In the genomic region with DNA sequence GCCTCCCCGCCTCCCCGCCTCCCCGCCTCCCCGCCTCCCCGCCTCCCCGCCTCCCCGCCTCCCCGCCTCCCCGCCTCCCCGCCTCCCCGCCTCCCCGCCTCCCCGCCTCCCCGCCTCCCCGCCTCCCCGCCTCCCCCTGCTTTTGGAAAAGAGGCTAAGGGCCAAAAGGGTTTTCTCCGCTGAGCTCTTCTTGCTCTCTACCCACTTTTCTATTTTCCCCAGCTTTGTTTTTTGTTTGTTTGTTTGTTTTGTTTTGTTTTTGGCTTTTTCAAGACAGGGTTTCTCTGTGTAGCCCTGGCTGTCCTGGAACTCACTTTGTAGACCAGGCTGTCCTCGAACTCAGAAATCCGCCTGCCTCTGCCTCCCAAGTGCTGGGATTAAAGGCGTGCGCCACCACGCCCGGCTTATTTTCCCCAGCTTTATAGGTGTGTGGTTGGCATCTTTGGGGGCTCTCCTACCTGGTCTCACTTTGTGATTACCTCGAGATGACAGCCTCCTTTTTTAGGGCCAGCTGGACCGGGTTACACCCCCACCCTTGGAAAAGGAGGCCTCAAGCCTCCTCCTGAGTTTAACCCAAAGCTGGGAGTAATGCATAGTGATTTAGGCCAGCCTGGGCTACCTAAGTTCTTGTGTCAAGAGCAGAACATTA, we compare ENCODE assay signal across 7 mouse cellular contexts. TPM values are rescaled to one million over a fixed set of nuclear protein-coding genes. Genes with fewer than 3 reads are reported as not detected.
DNase-seq lines count a peak whose midpoint lies in the region; ATAC-seq and TF ChIP-seq lines count a peak whose summit lies in the region.
"Not testable (repeated sequence)": the region's sequence is repeated elsewhere in the genome, so short reads cannot be mapped to it uniquely, and the experiment has no call there.

No protein-coding gene starts in this region.

- H3K4me3 ChIP-seq in hindbrain, postnatal 0 days (ENCODE audit: low read length): peak overlapping the region; percentile 60; the same call in 1 of the 2 replicates
- not testable (repeated sequence) for H3K4me3 ChIP-seq in limb, embryonic 11.5 days (ENCODE audit: low read depth, low read length)
- 0 out of 2 replicates have a peak overlapping the region, but pooled peaks have one; percentile 9 for H3K4me3 ChIP-seq in neural tube, embryonic 15.5 days (replicated peaks)

- H3K27ac ChIP-seq in hindbrain, postnatal 0 days; limb, embryonic 11.5 days (replicated peaks; ENCODE audit: low read depth, low read length); neural tube, embryonic 15.5 days (replicated peaks): not testable (repeated sequence)

- not testable (repeated sequence) for H3K27me3 ChIP-seq in hindbrain, postnatal 0 days (ENCODE audit: insufficient read depth, low read length); limb, embryonic 11.5 days (ENCODE audit: control insufficient read depth, insufficient read depth, low read length); neural tube, embryonic 15.5 days (replicated peaks)

- 78% methylated on average over 9 of the region's 25 CpGs for WGBS in hindbrain, postnatal 0 days
- 78% methylated on average over 9 of the region's 25 CpGs for WGBS in limb, embryonic 11.5 days
- 71% methylated on average over 10 of the region's 25 CpGs for WGBS in neural tube, embryonic 15.5 days

- peak; percentile 13 for DNase-seq in embryo, embryonic 10.5 days (ENCODE audit: low spot score)
- not testable (repeated sequence) for DNase-seq in hindbrain, postnatal 0 days (ENCODE audit: low spot score)
- DNase-seq in limb, embryonic 11.5 days (ENCODE audit: low spot score): peak; percentile 21
- peak; percentile 3 for DNase-seq in lung, postnatal 14 days

- not testable (repeated sequence) for TF ChIP-seq CTCF in hindbrain, postnatal 0 days (IDR thresholded peaks at IDR 0.05; ENCODE audit: low read depth)

- H3K4me2 ChIP-seq in hindbrain, postnatal 0 days (ENCODE audit: low read depth, low read length); limb, embryonic 11.5 days (ENCODE audit: low read depth, severe bottlenecking); neural tube, embryonic 15.5 days: not testable (repeated sequence)

- peak; percentile 16 for ATAC-seq in activated CD4-positive, CD25-positive, alpha-beta regulatory T cell, adult 4 months
- peak; percentile 32; the same call in 1 of the 2 replicates for ATAC-seq in frontal cortex, adult (ENCODE audit: low TSS enrichment)
- ATAC-seq in hindbrain, postnatal 0 days: peak; percentile 54; the same call in 1 of the 2 replicates
- ATAC-seq in limb, embryonic 11.5 days (ENCODE audit: insufficient number of reproducible peaks, low FRiP score, low TSS enrichment, low read depth): peak; percentile 38; the same call in 1 of the 2 replicates
- ATAC-seq in neural tube, embryonic 15.5 days (ENCODE audit: low FRiP score): peak; percentile 73

- not testable (repeated sequence) for H3K4me1 ChIP-seq in hindbrain, postnatal 0 days (ENCODE audit: insufficient read depth, low read length); limb, embryonic 11.5 days (ENCODE audit: control insufficient read depth, insufficient read depth, low read length); neural tube, embryonic 15.5 days

- not testable (repeated sequence) for H3K9me3 ChIP-seq in hindbrain, postnatal 0 days (ENCODE audit: low read length); limb, embryonic 11.5 days (ENCODE audit: control insufficient read depth, low read length); neural tube, embryonic 15.5 days (replicated peaks)

- H3K9ac ChIP-seq in hindbrain, postnatal 0 days (replicated peaks; ENCODE audit: low read length); limb, embryonic 11.5 days (ENCODE audit: low read length); neural tube, embryonic 15.5 days (replicated peaks): not testable (repeated sequence)

- not testable (repeated sequence) for H3K36me3 ChIP-seq in hindbrain, postnatal 0 days (ENCODE audit: insufficient read depth, low read length); limb, embryonic 11.5 days (ENCODE audit: control insufficient read depth, insufficient read depth, low read length); neural tube, embryonic 15.5 days

RNA-seq across cellular contexts. Expression of gene Syap1, which starts 0.5 kb away (rescaled TPM):
- 10 to 100 TPM; 15.3 to 16.9 TPM for polyA plus RNA-seq in activated CD4-positive, CD25-positive, alpha-beta regulatory T cell, adult 4 months (2017; shearing (Covaris generic))
- total RNA-seq in hindbrain, postnatal 0 days (2014; rRNA removed): 23.4 and 30.6 TPM in 2 replicates
- polyA plus RNA-seq in hindbrain, postnatal 0 days (2015; fragmentation: Nextera tagmentation; extraction: Ambion mirVana): 40.0 and 40.6 TPM in 2 replicates
- polyA plus RNA-seq in limb, embryonic 11.5 days (2014; fragmentation: Nextera tagmentation; extraction: Ambion mirVana): 48.9 and 50.3 TPM in 2 replicates
- polyA plus RNA-seq in neural tube, embryonic 15.5 days (2015; fragmentation: Nextera tagmentation; extraction: Ambion mirVana): 31.3 and 32.4 TPM in 2 replicates

RNA-seq across cellular contexts. Expression of gene Ctps2, which starts 12.3 kb away (rescaled TPM):
- polyA plus RNA-seq in activated CD4-positive, CD25-positive, alpha-beta regulatory T cell, adult 4 months (2017; shearing (Covaris generic)): 100 to 1,000 TPM; 186 to 196 TPM
- 48.8 and 53.6 TPM in 2 replicates for total RNA-seq in hindbrain, postnatal 0 days (2014; rRNA removed)
- polyA plus RNA-seq in hindbrain, postnatal 0 days (2015; fragmentation: Nextera tagmentation; extraction: Ambion mirVana): 71.5 and 74.9 TPM in 2 replicates
- 117 and 124 TPM in 2 replicates for polyA plus RNA-seq in limb, embryonic 11.5 days (2014; fragmentation: Nextera tagmentation; extraction: Ambion mirVana)
- 82.6 and 87.9 TPM in 2 replicates for polyA plus RNA-seq in neural tube, embryonic 15.5 days (2015; fragmentation: Nextera tagmentation; extraction: Ambion mirVana)

RNA-seq across cellular contexts. Expression of gene Txlng, which starts 59.4 kb away (rescaled TPM):
- polyA plus RNA-seq in activated CD4-positive, CD25-positive, alpha-beta regulatory T cell, adult 4 months (2017; shearing (Covaris generic)): 10 to 100 TPM; 20.9 to 22.1 TPM
- total RNA-seq in hindbrain, postnatal 0 days (2014; rRNA removed): 8.3 and 10.8 TPM in 2 replicates
- 11.8 and 12.6 TPM in 2 replicates for polyA plus RNA-seq in hindbrain, postnatal 0 days (2015; fragmentation: Nextera tagmentation; extraction: Ambion mirVana)
- polyA plus RNA-seq in limb, embryonic 11.5 days (2014; fragmentation: Nextera tagmentation; extraction: Ambion mirVana): 18.7 and 20.0 TPM in 2 replicates
- polyA plus RNA-seq in neural tube, embryonic 15.5 days (2015; fragmentation: Nextera tagmentation; extraction: Ambion mirVana): 11.1 and 14.1 TPM in 2 replicates

Comparison
In these comparisons a context has a peak if more than half of its experiments do, and no peak if none do; other contexts are left out.
1. ATAC-seq: peak in every context shown above with its lines; median percentile 73 in neural tube, embryonic 15.5 days; 54 in hindbrain, postnatal 0 days; 38 in limb, embryonic 11.5 days; 32 in frontal cortex, adult; 16 in activated CD4-positive, CD25-positive, alpha-beta regulatory T cell, adult 4 months.